Mouse (Mus musculus) cerebellum, adult 2 months (tissue): ENCODE data around the gene Prr12.

Experiments used
- CTCF ChIP-seq: fragments of 200-500 bp; IDR thresholded peaks from 2 replicates; pipeline ENCODE4 v1.5.1; 2011; ENCODE audit warnings: low read depth, mild to moderate bottlenecking, control low read depth, low read length, moderate library complexity, borderline replicate concordance; ENCODE audit not compliant: insufficient read depth
- POLR2A ChIP-seq: fragments of 200-500 bp; IDR thresholded peaks from 2 replicates; pipeline ENCODE4 v1.6.1; 2011; ENCODE audit warnings: low read length, control low read depth, borderline replicate concordance; ENCODE audit not compliant: insufficient read depth

GRCm38 (mm10) chr7:45033722-45034359 lies 18.8 kb downstream of the Prr12 start:
- TF ChIP-seq CTCF (no peak), POLR2A (no peak)
